Mouse (Mus musculus) liver, embryonic 14.5 days (tissue): Measurements from ENCODE around the gene Iqce. TPM values are rescaled to one million over a fixed set of nuclear protein-coding genes. Genes with fewer than 3 reads are reported as not detected.

ENCODE experiments used
- ATAC-seq: fragments of 200-750 bp; cut with Nextera tagmentation; 2 replicates; pipeline ENCODE4 v1.8.0; 2017; ENCODE audit warnings: moderate number of reproducible peaks, mild to moderate bottlenecking, moderate library complexity; ENCODE audit not compliant: insufficient read depth
- DNase-seq, 3 experiments: peaks; one replicate each; pipeline ENCODE4 v3.0.0-alpha.2; 2012 to 2013; ENCODE audit warnings: low read depth in 3 of 3, low spot score in 3 of 3
- H3K27ac ChIP-seq: fragments of 300-500 bp; sonication (generic); 2 replicates; pipeline ENCODE4 v1.5.1; 2014; ENCODE audit warnings: moderate library complexity, mild to moderate bottlenecking, control low read depth, inconsistent platforms
- H3K27me3 ChIP-seq: fragments of 300-500 bp; sonication (generic); 2 replicates; pipeline ENCODE4 v1.6.1; 2014; ENCODE audit warnings: mild to moderate bottlenecking, low read length, moderate library complexity; ENCODE audit not compliant: control insufficient read depth, insufficient read depth
- H3K36me3 ChIP-seq: fragments of 300-500 bp; sonication (generic); replicated peaks from 2 replicates; pipeline ENCODE4 v1.6.1; 2014; ENCODE audit warnings: low read depth; ENCODE audit not compliant: control insufficient read depth, insufficient read depth
- H3K4me1 ChIP-seq, 2 experiments: fragments of 200-500 bp in 1 of 2; fragments of 300-500 bp in 1 of 2; sonication (generic) in 1 of 2; replicated peaks; 2 replicates each; pipeline ENCODE4 v1.6.1; 2012 to 2014; ENCODE audit warnings: antibody characterized with exemption in 1 of 2, inconsistent platforms in 1 of 2, low read length in 1 of 2; ENCODE audit not compliant: control insufficient read depth in 2 of 2, insufficient read depth in 2 of 2
- H3K4me2 ChIP-seq: fragments of 300-500 bp; sonication (generic); 2 replicates; pipeline ENCODE4 v1.6.1; 2014; ENCODE audit warnings: low read depth, mild to moderate bottlenecking, control low read depth, moderate library complexity
- H3K4me3 ChIP-seq, 2 experiments: fragments of 200-500 bp in 1 of 2; fragments of 300-500 bp in 1 of 2; sonication (generic) in 1 of 2; 2 replicates each; pipeline ENCODE4 v1.5.1; 2012 to 2014; ENCODE audit warnings: low read depth in 2 of 2, low read length in 2 of 2, mild to moderate bottlenecking in 2 of 2, control low read depth in 1 of 2, inconsistent platforms in 1 of 2, moderate library complexity in 1 of 2; ENCODE audit not compliant: insufficient read depth in 1 of 2
- H3K9ac ChIP-seq: fragments of 300-500 bp; sonication (generic); replicated peaks from 2 replicates; pipeline ENCODE4 v1.6.1; 2014; ENCODE audit warnings: mild to moderate bottlenecking, control low read depth, moderate library complexity
- H3K9me3 ChIP-seq: fragments of 300-500 bp; sonication (generic); 2 replicates; pipeline ENCODE4 v1.6.1; 2016; ENCODE audit warnings: low read length, mixed read lengths; ENCODE audit not compliant: control insufficient read depth
- CTCF ChIP-seq: IDR thresholded peaks from 2 replicates; pipeline ENCODE4 v1.5.1; 2016; ENCODE audit warnings: antibody characterized with exemption, low read depth, control low read depth
- EP300 ChIP-seq: IDR thresholded peaks from 2 replicates; pipeline ENCODE4 v1.6.1; 2016; ENCODE audit warnings: antibody characterized with exemption, low read depth
- WGBS: fragments of 180-500 bp; shearing (Covaris S2); extraction: QIAGEN DNeasy Blood & Tissue Kit; methylation state at CpG from one replicate; pipeline ENCODE4 v1.1.7; 2014; ENCODE audit not compliant: insufficient replicate concordance; 5-methylcytosine and 5-hydroxymethylcytosine counted together
- polyA plus RNA-seq, 2 experiments: library from polyadenylated mRNA; depleted of rRNA in 1 of 2; stranded (reverse) in 1 of 2; unstranded in 1 of 2; fragments of >200 nt; fragmentation: Nextera tagmentation in 1 of 2; extraction: Ambion mirVana in 1 of 2; gene quantifications; 2 replicates each; pipeline versions ENCODE4 v1.2.1 to v1.2.3; 2012 to 2014

Iqce gene
- polyA plus RNA-seq, 2 experiments: 3.4 to 3.8 TPM

DNA sequence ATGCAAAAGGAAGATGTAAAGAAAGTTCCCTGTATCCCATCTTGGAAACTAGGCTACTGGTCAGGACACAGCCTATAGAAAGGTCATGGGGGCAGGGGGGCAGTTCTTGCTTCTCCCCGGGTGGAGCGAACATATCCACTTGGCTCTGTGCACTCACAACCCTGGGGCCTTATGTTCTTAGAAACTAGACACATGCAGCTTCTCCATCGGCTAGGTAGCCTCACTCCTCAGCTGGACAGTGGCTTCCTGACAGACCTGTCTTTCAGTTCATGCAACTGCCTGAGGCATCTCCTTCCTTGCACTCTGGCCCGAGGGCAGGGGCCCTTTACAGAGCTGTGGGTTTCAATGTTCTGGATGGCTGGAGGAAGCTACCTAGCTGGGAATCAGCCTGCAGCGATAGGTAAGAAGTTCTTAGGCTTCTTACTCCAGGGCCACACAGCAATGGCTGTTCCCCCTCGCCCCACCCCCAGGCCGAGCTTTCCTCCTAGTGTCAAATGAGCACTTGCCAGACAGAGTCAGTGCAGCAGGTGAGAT, 52.2 kb downstream of the Iqce start:
- Histone ChIP-seq H3K4me3 (peak overlapping the region; percentile 53 to 83; a peak in 3 of 4 replicates), H3K9me3 (no peaks in the 10 kb centered on the region), H3K4me2 (peak overlapping the region; percentile 83), H3K4me1 (peaks cover 24 to 37% of the 10 kb centered on the region in 2 experiments), H3K36me3 (no peaks in the 10 kb centered on the region), H3K9ac (peak overlapping the region; percentile 46; the same call in 1 of the 2 replicates), H3K27ac (peak overlapping the region; percentile 74), H3K27me3 (no peaks in the 10 kb centered on the region)
- DNase-seq (no peak), ATAC-seq (no peak)
- no peak for TF ChIP-seq EP300
- no peak for TF ChIP-seq CTCF
- 71% methylated on average over 7 of the region's 7 CpGs for WGBS

DNA sequence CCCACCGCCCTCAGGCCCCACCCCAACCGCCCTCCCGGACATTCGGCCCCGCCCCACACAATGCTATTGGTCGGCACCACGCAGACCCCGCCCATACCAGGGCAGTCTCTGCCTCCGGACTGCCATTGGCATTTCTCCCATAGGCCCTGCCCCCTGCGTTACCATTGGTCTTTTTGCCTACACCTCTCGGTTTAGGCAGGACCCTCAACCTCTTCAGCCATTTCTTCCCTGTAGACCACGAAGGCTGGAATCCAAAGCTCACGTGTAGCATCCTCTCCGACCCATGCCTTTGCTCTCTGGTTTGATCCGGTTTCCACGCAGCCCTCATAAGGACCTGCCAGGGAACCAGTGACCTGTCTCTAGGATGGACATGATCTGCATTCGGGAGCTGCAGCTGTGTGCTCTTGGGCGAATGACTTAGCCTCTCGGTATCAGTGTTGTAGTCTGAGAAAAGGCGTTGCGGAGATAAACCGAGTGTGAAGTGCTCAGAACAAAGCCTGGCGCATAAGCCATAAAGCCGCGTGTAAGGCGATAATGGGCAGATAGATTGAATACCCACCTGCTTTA, 53.0 kb downstream of the Iqce start:
- no peak for TF ChIP-seq EP300
- no peak for TF ChIP-seq CTCF
- Histone ChIP-seq H3K9ac (peak overlapping the region; percentile 46), H3K36me3 (no peaks in the 10 kb centered on the region), H3K9me3 (no peaks in the 10 kb centered on the region), H3K4me1 (peaks cover 31 to 43% of the 10 kb centered on the region in 2 experiments), H3K4me2 (peak overlapping the region; percentile 97), H3K27ac (peak overlapping the region; percentile 74), H3K27me3 (no peaks in the 10 kb centered on the region), H3K4me3 (peak overlapping the region; percentile 75 to 83)
- DNase-seq (peak; percentile 94 to 95 (median 94)), ATAC-seq (peak; percentile 89)
- under 1% methylated on average over 25 of the region's 26 CpGs for WGBS

DNA sequence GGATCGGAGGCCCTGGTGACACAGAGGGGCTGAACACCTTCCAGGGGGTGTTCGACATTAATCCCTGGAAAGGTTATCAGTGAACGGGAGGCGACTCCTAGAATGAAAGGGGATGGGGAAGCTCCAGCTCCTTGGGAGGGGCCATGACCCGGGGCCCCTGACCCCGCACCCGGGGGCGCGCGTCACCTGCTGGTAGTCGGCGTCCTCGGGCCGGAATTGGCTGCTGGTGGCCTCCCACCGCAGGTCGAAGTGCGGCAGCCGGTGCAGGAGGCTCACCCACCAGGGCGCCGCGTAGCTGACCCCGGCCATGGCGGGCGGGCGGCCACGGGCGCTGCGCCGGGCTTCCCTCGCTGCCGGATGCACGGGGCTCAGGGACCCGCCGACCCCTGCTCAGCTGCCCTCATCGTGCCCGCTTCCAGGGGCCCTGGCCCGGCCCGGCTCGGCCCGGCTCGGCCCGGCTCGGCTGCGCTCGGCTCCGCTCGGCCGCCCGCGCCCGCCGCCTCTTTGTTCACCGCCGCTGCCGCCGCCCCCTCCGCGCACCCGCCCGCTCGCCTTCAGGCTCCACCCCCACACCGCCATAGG, 53.6 kb downstream of the Iqce start, which contains the start of gene Ttyh3:
Gene Ttyh3, minus strand, starts transcription at position 513 of the 582 bp plus-strand sequence.
- Histone ChIP-seq H3K36me3 (no peaks in the 10 kb centered on the region), H3K9me3 (no peaks in the 10 kb centered on the region), H3K27ac (peak within 1 kb of the TSS; percentile 74), H3K27me3 (no peaks in the 10 kb centered on the region), H3K4me1 (peaks cover 31 to 46% of the 10 kb centered on the region in 2 experiments), H3K4me3 (peak within 1 kb of the TSS; percentile 75 to 83), H3K9ac (peak within 1 kb of the TSS; percentile 78), H3K4me2 (peak within 1 kb of the TSS; percentile 97)
- ATAC-seq: peak; percentile 11
- TF ChIP-seq EP300 (no peak), CTCF (no peak)
- WGBS: under 1% methylated on average over 58 of the region's 62 CpGs
- no peak for DNase-seq

DNA sequence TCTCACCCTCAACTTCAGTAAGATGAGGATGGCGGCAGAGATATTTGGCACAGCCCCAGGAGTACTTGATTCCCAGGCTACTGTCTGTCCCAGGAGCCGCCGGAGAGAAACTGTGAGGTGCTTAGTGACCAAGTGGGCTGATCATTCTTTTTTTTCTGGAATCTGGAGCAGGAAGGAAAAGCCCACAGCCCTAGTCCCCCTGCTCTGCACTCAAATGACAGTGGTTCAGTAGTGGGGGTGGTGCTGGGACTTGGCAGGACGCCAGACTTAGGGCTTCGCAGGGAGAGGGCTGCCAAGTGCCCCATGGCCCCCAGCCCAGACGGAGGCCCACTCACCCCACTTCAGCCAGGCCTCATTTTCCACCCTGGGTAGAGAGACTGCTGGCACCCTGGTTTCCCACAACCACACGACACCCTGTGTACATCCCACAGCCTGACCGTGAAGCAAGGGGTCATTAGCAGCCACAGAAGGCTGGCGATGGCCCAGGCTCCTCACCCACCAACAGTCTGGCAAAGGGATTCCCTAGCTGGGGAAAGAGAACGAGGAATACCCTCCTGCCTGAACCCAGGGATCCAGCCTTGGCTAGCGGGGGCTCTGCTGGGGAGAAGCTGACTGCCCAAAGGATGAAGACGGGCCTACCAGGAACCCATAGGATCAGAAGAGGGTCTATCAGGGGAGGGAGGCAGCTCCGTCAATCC, 54.2 kb downstream of the Iqce start:
- TF ChIP-seq EP300 (no peak), CTCF (no peak)
- Histone ChIP-seq H3K36me3 (no peaks in the 10 kb centered on the region), H3K9ac (peak overlapping the region; percentile 78), H3K9me3 (no peaks in the 10 kb centered on the region), H3K4me2 (peak overlapping the region; percentile 97), H3K4me1 (peaks cover 31 to 50% of the 10 kb centered on the region in 2 experiments), H3K27me3 (no peaks in the 10 kb centered on the region), H3K4me3 (peak overlapping the region; percentile 74 to 75), H3K27ac (no peak overlapping the region)
- ATAC-seq (no peak), DNase-seq (no peak)
- 14% methylated on average over 13 of the region's 13 CpGs for WGBS
